Mouse (Mus musculus) CH12.LX (cell line): ENCODE results near the gene Atp5g2. TPM values are rescaled to one million over a fixed set of nuclear protein-coding genes. Genes with fewer than 3 reads are reported as not detected.

Source experiments
- DNase-seq: peaks from one replicate; pipeline ENCODE4 v3.0.0-alpha.2; 2013; ENCODE audit errors: extremely low read depth
- H3K27ac ChIP-seq: 2 replicates; pipeline ENCODE4 v1.5.1; 2012; ENCODE audit warnings: low read depth, mild to moderate bottlenecking, control low read depth, moderate library complexity; ENCODE audit not compliant: insufficient read depth
- H3K27me3 ChIP-seq: replicated peaks from 2 replicates; pipeline ENCODE3; 2012; ENCODE audit warnings: inconsistent platforms
- H3K36me3 ChIP-seq, 2 experiments: replicated peaks in 1 of 2; 2 replicates each; pipeline versions ENCODE3 to v1.6.1; 2012; ENCODE audit warnings: inconsistent platforms in 1 of 2, low read length in 1 of 2, mild to moderate bottlenecking in 1 of 2, mixed read lengths in 1 of 2, moderate library complexity in 1 of 2; ENCODE audit not compliant: control insufficient read depth in 1 of 2, insufficient read depth in 1 of 2
- H3K4me1 ChIP-seq, 2 experiments: 2 replicates each; pipeline ENCODE4 v1.6.1; 2012; ENCODE audit warnings: inconsistent platforms in 1 of 2, moderate library complexity in 1 of 2; ENCODE audit not compliant: insufficient read depth in 2 of 2, control insufficient read depth in 1 of 2
- H3K4me2 ChIP-seq: 2 replicates; pipeline ENCODE4 v1.6.1; 2012; ENCODE audit warnings: low read depth, mild to moderate bottlenecking, control low read depth; ENCODE audit not compliant: poor library complexity, insufficient read depth, severe bottlenecking
- H3K4me3 ChIP-seq, 3 experiments: fragments of 150-350 bp in 1 of 3; sonication (generic) in 1 of 3; replicated peaks in 1 of 3; 2 replicates each; pipeline versions ENCODE3 to v1.5.1; 2011 to 2012; ENCODE audit warnings: low read depth in 2 of 3, low read length in 2 of 3, mild to moderate bottlenecking in 2 of 3, moderate library complexity in 2 of 3, control low read depth in 1 of 3, improper control_type of control experiment in 1 of 3, inconsistent platforms in 1 of 3, mixed read lengths in 1 of 3; ENCODE audit not compliant: poor library complexity in 1 of 3
- H3K79me2 ChIP-seq: replicated peaks from 2 replicates; pipeline ENCODE4 v1.6.1; 2012; ENCODE audit warnings: mild to moderate bottlenecking, moderate library complexity; ENCODE audit not compliant: control insufficient read depth, poor library complexity, insufficient read depth, severe bottlenecking; ENCODE audit errors: extremely low read depth
- H3K9ac ChIP-seq: 2 replicates; pipeline ENCODE4 v1.6.1; 2012; ENCODE audit warnings: low read depth, mild to moderate bottlenecking, control low read depth, moderate library complexity; ENCODE audit not compliant: insufficient read depth
- H3K9me3 ChIP-seq: replicated peaks from 2 replicates; pipeline ENCODE3; 2012; ENCODE audit warnings: low read length, inconsistent platforms, mixed read lengths
- BHLHE40 ChIP-seq: IDR thresholded peaks from 2 replicates; pipeline ENCODE4 v1.6.1; 2011; ENCODE audit warnings: mild to moderate bottlenecking, low read depth, low read length, improper control_type of control experiment
- CHD1 ChIP-seq: IDR thresholded peaks from 2 replicates; pipeline ENCODE4 v1.6.1; 2012; ENCODE audit warnings: low read depth, low read length, improper control_type of control experiment, inconsistent platforms
- CHD2 ChIP-seq: IDR thresholded peaks from 2 replicates; pipeline ENCODE4 v1.6.1; 2011; ENCODE audit warnings: low read length, improper control_type of control experiment
- CTCF ChIP-seq, 2 experiments: IDR thresholded peaks in 1 of 2; conservative IDR thresholded peaks in 1 of 2; 2 replicates each; pipeline ENCODE4 v1.5.1; 2011 to 2012; ENCODE audit warnings: low read depth in 2 of 2, low read length in 2 of 2, improper control_type of control experiment in 1 of 2, inconsistent platforms in 1 of 2, mild to moderate bottlenecking in 1 of 2, moderate library complexity in 1 of 2
- ELF1 ChIP-seq: IDR thresholded peaks from 2 replicates; pipeline ENCODE4 v1.6.1; 2014; ENCODE audit warnings: low read depth, mild to moderate bottlenecking, inconsistent platforms, low read length, improper control_type of control experiment
- ETS1 ChIP-seq: conservative IDR thresholded peaks from 2 replicates; pipeline ENCODE4 v1.6.1; 2012; ENCODE audit warnings: low read depth, mild to moderate bottlenecking, inconsistent platforms, low read length, improper control_type of control experiment, moderate library complexity
- MXI1 ChIP-seq: IDR thresholded peaks from 2 replicates; pipeline ENCODE4 v1.6.1; 2011; ENCODE audit warnings: mild to moderate bottlenecking, low read depth, low read length, improper control_type of control experiment
- POLR2AphosphoS2 ChIP-seq: IDR thresholded peaks from 2 replicates; pipeline ENCODE4 v1.6.1; 2011; ENCODE audit warnings: low read depth, low read length, improper control_type of control experiment
- RAD21 ChIP-seq: IDR thresholded peaks from 2 replicates; pipeline ENCODE4 v1.6.1; 2011; ENCODE audit warnings: low read depth, mild to moderate bottlenecking, low read length, improper control_type of control experiment, moderate library complexity
- TCF12 ChIP-seq: IDR thresholded peaks from 2 replicates; pipeline ENCODE4 v1.6.1; 2014; ENCODE audit warnings: low read depth, mild to moderate bottlenecking, inconsistent platforms, low read length, improper control_type of control experiment
- ZNF384 ChIP-seq: IDR thresholded peaks from 2 replicates; pipeline ENCODE4 v1.6.1; 2012; ENCODE audit warnings: low read depth, low read length, improper control_type of control experiment, inconsistent platforms
- dilution Hi-C: fragments of 300-500 bp; cut with MboI; formaldehyde crosslinking; loops from 2 replicates; pipeline ENCODE4 v1.14.3; 2020; ENCODE audit warnings: low sequenced_read_pairs; ENCODE audit not compliant: extremely low pct_unique_long_range_greater_than_20kb, extremely low pct_ligation_motif_present
- in situ Hi-C: fragments of 300-500 bp; cut with MboI; formaldehyde crosslinking; loops from 3 replicates; pipeline ENCODE4 v1.14.3; 2019; ENCODE audit warnings: low sequenced_read_pairs, low pct_ligation_motif_present, low pct_unique_long_range_greater_than_20kb, mixed read lengths
- polyA plus RNA-seq: library from polyadenylated mRNA; unstranded; fragments of >175 nt; gene quantifications from 2 replicates; pipeline ENCODE4 v1.2.1, GENCODE M21; 2012; ENCODE audit warnings: low read depth; ENCODE audit not compliant: insufficient read length
- total RNA-seq, 2 experiments: library from RNA; depleted of rRNA; stranded (reverse); fragments of 300-350 nt in 1 of 2; fragments of >200 nt in 1 of 2; gene quantifications; 2 replicates each; pipeline ENCODE4 v1.2.3; 2012 to 2014

Gene Atp5g2
- total and polyA plus RNA-seq, 3 experiments, result 33.9 to 589 (median 281) TPM

- Histone ChIP-seq H3K4me3 (no peak overlapping the region), H3K27ac (no peak overlapping the region), H3K4me1 (peaks cover 6 to 51% of the 10 kb centered on the region in 2 experiments; a peak in 3 of 4 replicates), H3K4me2 (no peak overlapping the region)
- in situ Hi-C loops, result no loop called here
- TF ChIP-seq ZNF384, result peak; percentile 59; the same call in 1 of the 2 replicates
- no peak for TF ChIP-seq BHLHE40
- TF ChIP-seq, all 38 proteins: peak for 1
- no peak overlapping the region for H3K9ac ChIP-seq
- H3K9me3 ChIP-seq, result no peaks in the 10 kb centered on the region
- peaks cover 18% of the 10 kb centered on the region for H3K79me2 ChIP-seq
- no peak for DNase-seq
- H3K36me3 ChIP-seq, result peaks cover 0 to 23% of the 10 kb centered on the region in 2 experiments
- H3K27me3 ChIP-seq, result no peaks in the 10 kb centered on the region
- dilution Hi-C loops, result no loop called here
Measured at GRCm38 (mm10) chr15:102622536-102622935, 49.6 kb downstream of the Atp5g2 start.

- Histone ChIP-seq H3K4me3 (no peak overlapping the region), H3K27ac (no peak overlapping the region), H3K36me3 (peaks cover 0 to 25% of the 10 kb centered on the region in 2 experiments), H3K9ac (no peak overlapping the region), H3K9me3 (no peaks in the 10 kb centered on the region), H3K4me1 (peaks cover under 1 to 46% of the 10 kb centered on the region in 2 experiments; a peak in 2 of 4 replicates), H3K27me3 (no peaks in the 10 kb centered on the region), H3K4me2 (no peak overlapping the region), H3K79me2 (peaks cover 18% of the 10 kb centered on the region)
- TF ChIP-seq CHD1 (no peak), CTCF (conservative IDR thresholded peaks at IDR 0.05 in 1 of 2, IDR thresholded peaks at IDR 0.05 in 1 of 2; ENCODE audit: low read depth in 2 of 2, low read length in 2 of 2) (peak in 1 of 2 experiments; percentile 27; a peak in 2 of 4 replicates), CHD2 (no peak), POLR2AphosphoS2 (no peak), ELF1 (no peak), MXI1 (no peak), ETS1 (no peak)
- in situ Hi-C loops, result no loop called here
- DNase-seq, result no peak
- dilution Hi-C loops, result no loop called here
Measured at GRCm38 (mm10) chr15:102620765-102621164, 51.4 kb downstream of the Atp5g2 start.

GRCm38 (mm10) chr15:102619486-102619885, 52.7 kb downstream of the Atp5g2 start:
- no peak overlapping the region for H3K27ac ChIP-seq
- H3K79me2 ChIP-seq, result peaks cover 16% of the 10 kb centered on the region
- no peaks in the 10 kb centered on the region for H3K9me3 ChIP-seq
- no peak overlapping the region for H3K9ac ChIP-seq
- no peak for TF ChIP-seq TCF12
- TF ChIP-seq RAD21, result no peak
- H3K4me2 ChIP-seq, result no peak overlapping the region
- in situ Hi-C loops, result no loop called here
- H3K4me3 ChIP-seq, result no peak overlapping the region
- H3K27me3 ChIP-seq, result no peaks in the 10 kb centered on the region
- no peak for DNase-seq
- H3K4me1 ChIP-seq, result peaks cover 0 to 48% of the 10 kb centered on the region in 2 experiments; a peak in 2 of 4 replicates
- dilution Hi-C loops, result no loop called here
- H3K36me3 ChIP-seq, result peaks cover 0 to 25% of the 10 kb centered on the region in 2 experiments
